In genomic region chr3:29812480-29813240, GRCm38 (mm10) we compare ENCODE assay signal across 8 mouse cellular contexts.
DNase-seq lines count a peak whose midpoint lies in the region; ATAC-seq lines count a peak whose summit lies in the region.

No protein-coding gene starts in this region.

- peak; percentile 86 for ATAC-seq in frontal cortex, adult (ENCODE audit: low TSS enrichment)
- ATAC-seq in monocyte, adult 5-6 weeks (replicated peaks; ENCODE audit: insufficient number of reproducible peaks, low FRiP score, low TSS enrichment, poor library complexity, severe bottlenecking): no peak

- DNase-seq in frontal cortex, postnatal 25 days (ENCODE audit: low spot score in 2 of 2): no peak
- peak; percentile 2 for DNase-seq in cerebellum, adult 9-10 months
- peak; percentile 51 for DNase-seq in heart, adult 8-10 months (ENCODE audit: low spot score)
- DNase-seq in kidney, postnatal 10 days: peak; percentile 32
- DNase-seq in lung, postnatal 36 days: peak; percentile 68
- DNase-seq in telencephalon, adult 2 months (ENCODE audit: low read depth, low spot score): peak; percentile 12

Comparison
In these comparisons a context has a peak if more than half of its experiments do, and no peak if none do; other contexts are left out.
1. DNase-seq: peak in cerebellum, adult 9-10 months (single experiment), heart, adult 8-10 months (single experiment), kidney, postnatal 10 days (single experiment), lung, postnatal 36 days (single experiment) and telencephalon, adult 2 months (single experiment); none in frontal cortex, postnatal 25 days (0 of 2).